Mouse (Mus musculus) retina, postnatal 7 days (tissue): ENCODE measurements around the gene Usp7.

ENCODE experiments used
- DNase-seq: peaks from one replicate; pipeline ENCODE4 v3.0.0-alpha.2; 2012; ENCODE audit warnings: low read depth, low spot score

The Usp7 gene

GRCm38 (mm10) chr16:8643855-8644254 lies 148.3 kb downstream of the Usp7 start:
- DNase-seq, result peak; percentile 23
